Mouse (Mus musculus) brown adipose tissue, adult 24 weeks (tissue): ENCODE measurements at regions not wholly inside any gene's neighbourhood (a gene's known extent, or its start where the extent isn't known, plus 50 kb on each side); places are given as distances from the start of the nearest gene placed in this dataset.

Experiments used
- H3K27ac ChIP-seq: fragments of 200-500 bp; replicated peaks from 2 replicates; pipeline ENCODE4 v1.5.1; 2012; ENCODE audit warnings: low read depth, mild to moderate bottlenecking, low read length
- H3K4me1 ChIP-seq: fragments of 200-500 bp; 2 replicates; pipeline ENCODE4 v1.6.1; 2012; ENCODE audit warnings: low read length, mixed read lengths; ENCODE audit not compliant: control insufficient read depth, insufficient read depth, insufficient read length
- H3K4me3 ChIP-seq: fragments of 200-500 bp; 2 replicates; pipeline ENCODE4 v1.5.1; 2012; ENCODE audit warnings: low read depth, mild to moderate bottlenecking, low read length, moderate library complexity; ENCODE audit not compliant: insufficient read depth

DNA sequence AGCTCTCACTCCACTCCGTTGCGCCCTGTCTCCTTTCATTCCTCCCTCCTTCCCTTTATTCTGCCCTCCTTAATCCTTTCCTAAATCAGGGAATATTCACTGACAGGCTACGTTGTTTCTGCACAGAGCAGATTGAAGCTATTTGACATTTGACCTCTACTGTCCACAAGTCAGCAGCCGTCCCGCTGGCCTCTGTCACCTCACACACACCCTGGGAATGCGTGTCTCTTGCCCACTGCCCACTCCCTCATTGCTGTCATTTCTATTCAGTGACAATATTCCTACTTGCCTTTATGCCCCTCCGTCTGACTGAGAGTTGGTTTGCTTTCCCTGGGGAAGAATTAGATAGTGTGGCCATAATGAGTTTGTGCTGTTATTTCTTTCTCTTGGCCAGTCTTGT lies 188.1 kb upstream of the 1700012A03Rik start:
- Histone ChIP-seq H3K27ac (no peak overlapping the region), H3K4me1 (no peaks in the 10 kb centered on the region), H3K4me3 (no peak overlapping the region)

DNA sequence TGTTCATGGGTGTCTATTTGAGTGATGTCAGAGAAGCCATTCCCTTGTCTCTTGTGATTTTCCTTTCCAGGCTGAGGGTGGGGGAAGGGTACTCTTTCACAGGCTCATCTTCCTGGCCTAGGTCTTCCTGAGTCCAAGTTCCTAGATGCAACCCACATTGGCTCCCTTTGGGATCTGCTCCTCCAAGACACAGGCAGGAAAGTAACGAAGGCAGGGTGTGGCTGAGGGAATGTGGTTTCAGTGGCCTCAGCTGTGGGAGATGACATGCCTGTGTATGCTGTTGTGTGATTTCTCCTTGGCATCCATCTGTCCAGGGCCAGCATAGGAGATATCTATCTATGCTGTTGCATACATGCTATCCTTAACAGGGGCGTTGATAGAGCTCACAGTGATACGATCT lies 190.4 kb upstream of the 1700012A03Rik start:
- Histone ChIP-seq H3K4me3 (no peak overlapping the region), H3K27ac (no peak overlapping the region)

GRCm38 (mm10) chr6:31854261-31854660 lies 195.8 kb upstream of the 1700012A03Rik start:
- no peaks in the 10 kb centered on the region for H3K4me1 ChIP-seq
- no peak overlapping the region for H3K27ac ChIP-seq
- H3K4me3 ChIP-seq = no peak overlapping the region

More for the DNA sequence above, 190.4 kb upstream of the 1700012A03Rik start:
- H3K4me1 ChIP-seq = no peaks in the 10 kb centered on the region

- H3K27ac ChIP-seq = no peak overlapping the region
- H3K4me1 ChIP-seq = no peaks in the 10 kb centered on the region
- no peak overlapping the region for H3K4me3 ChIP-seq
These were observed 203.7 kb upstream of the 1700012A03Rik start for GRCm38 (mm10) chr6:31846319-31846718.

- H3K27ac ChIP-seq = no peak overlapping the region
- no peak overlapping the region for H3K4me3 ChIP-seq
- H3K4me1 ChIP-seq = no peaks in the 10 kb centered on the region
These were observed 204.4 kb upstream of the 1700012A03Rik start for GRCm38 (mm10) chr6:31845671-31846070.

DNA sequence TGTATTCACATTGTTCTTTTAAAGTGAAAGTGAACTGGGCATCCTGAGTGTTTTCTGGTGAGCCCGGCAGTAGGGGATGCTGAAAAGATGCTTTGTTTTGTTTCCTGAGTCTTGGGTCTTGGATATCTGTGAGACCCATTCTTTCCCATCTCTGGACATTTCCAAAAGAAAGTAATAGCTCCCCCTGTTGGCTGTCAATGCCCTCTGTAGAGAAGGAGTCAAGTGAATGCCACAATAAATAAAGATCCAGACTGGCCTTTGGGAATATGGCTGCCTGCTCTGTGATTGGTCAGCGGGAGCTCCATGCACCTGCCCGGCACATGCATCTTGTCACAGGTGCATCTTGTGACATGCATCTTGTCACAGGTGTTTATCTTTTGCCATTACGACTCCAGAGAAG lies 209.4 kb upstream of the 1700012A03Rik start:
- Histone ChIP-seq H3K27ac (no peak overlapping the region), H3K4me1 (no peaks in the 10 kb centered on the region), H3K4me3 (no peak overlapping the region)

GRCm38 (mm10) chr6:31838588-31838987 lies 211.5 kb upstream of the 1700012A03Rik start:
- Histone ChIP-seq H3K27ac (no peak overlapping the region), H3K4me3 (no peak overlapping the region), H3K4me1 (no peaks in the 10 kb centered on the region)

- Histone ChIP-seq H3K27ac (no peak overlapping the region), H3K4me3 (no peak overlapping the region), H3K4me1 (no peaks in the 10 kb centered on the region)
These were observed 214.3 kb upstream of the 1700012A03Rik start for GRCm38 (mm10) chr6:31835795-31836194.

DNA sequence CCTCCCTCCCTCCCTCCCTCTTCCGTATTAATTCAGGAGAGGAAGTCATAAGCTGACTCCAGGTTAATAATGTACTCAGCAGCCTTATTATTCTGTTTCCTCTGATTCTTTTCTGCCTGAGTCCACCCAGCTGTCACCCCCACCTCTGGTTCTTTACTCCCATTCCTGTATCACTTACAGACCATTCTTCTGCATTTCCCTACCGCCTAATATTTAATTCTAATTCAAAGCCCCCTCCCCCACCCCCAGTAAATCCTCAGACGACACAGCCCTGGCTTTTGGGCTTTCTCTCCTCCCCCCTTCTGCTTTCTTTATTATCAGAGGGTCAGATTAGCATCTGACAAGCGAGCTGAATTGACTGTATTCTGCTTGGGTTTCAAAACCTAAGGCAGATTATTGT lies 215.5 kb upstream of the 1700012A03Rik start:
- Histone ChIP-seq H3K4me1 (no peaks in the 10 kb centered on the region), H3K27ac (no peak overlapping the region), H3K4me3 (no peak overlapping the region)

GRCm38 (mm10) chr6:31830610-31831009 lies 219.4 kb upstream of the 1700012A03Rik start:
- Histone ChIP-seq H3K27ac (no peak overlapping the region), H3K4me1 (no peaks in the 10 kb centered on the region), H3K4me3 (no peak overlapping the region)

DNA sequence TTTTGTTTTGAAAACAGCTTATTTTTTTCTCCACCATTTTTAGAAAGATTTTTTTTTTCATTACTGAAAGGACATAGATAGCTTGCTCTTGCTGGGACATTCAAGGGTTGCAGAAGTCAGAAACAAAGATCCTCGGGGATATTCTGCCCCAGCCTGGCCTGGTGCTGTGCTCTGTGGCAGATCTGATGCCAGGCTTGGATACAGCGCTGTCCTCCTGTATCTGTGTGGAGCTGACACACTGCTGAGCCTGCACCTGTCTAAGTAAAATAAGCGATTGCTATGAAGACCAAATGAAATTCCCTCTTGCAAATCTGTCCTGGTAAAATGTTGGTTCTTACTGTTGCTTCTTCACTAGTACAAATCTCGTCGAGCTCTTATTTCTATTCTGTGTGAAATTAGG lies 226.4 kb upstream of the 1700012A03Rik start:
- Histone ChIP-seq H3K4me1 (no peaks in the 10 kb centered on the region), H3K27ac (no peak overlapping the region), H3K4me3 (no peak overlapping the region)

- Histone ChIP-seq H3K4me3 (no peak overlapping the region), H3K4me1 (no peaks in the 10 kb centered on the region), H3K27ac (no peak overlapping the region)
These were observed 227.6 kb upstream of the 1700012A03Rik start for GRCm38 (mm10) chr6:31822186-31823085.

DNA sequence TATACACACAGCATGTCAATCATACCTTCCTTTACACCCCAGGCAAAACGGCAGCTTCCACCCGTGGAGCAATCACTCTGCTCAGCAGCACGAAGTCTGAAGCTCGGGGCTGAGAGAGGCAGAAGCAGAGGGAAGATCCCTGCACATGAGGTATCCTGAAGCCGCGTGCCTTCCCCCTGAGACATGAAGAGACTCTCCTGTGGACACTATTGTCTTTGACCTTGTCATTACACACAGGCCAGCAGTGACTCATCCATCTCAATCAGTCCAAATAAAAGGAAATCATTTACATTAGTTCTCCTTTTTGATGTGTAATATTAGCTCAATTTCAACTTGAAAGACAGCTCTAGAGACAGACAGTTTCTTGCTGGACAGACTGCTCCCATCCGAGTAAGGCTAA lies 228.4 kb upstream of the 1700012A03Rik start:
- no peak overlapping the region for H3K27ac ChIP-seq
- no peaks in the 10 kb centered on the region for H3K4me1 ChIP-seq
- H3K4me3 ChIP-seq = no peak overlapping the region

DNA sequence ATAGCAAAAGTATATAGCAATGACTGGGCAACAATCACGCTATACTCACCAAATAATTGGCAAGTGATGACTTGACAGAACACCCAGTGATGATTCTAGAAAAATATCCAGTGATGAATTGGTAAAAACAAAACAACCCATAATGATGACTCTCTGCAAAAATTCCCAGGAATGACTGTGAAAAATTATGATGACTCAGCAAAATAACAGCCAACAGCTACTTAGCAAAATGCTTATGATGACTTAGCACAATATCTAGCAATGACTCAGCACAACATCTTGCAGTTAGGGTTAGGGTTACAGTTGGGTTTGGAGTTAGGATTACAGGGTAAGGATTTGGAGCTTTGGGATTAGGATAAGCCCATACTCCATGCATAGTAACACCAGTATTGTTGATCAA lies 232.4 kb upstream of the 1700012A03Rik start:
- H3K27ac ChIP-seq = no peak overlapping the region
- no peaks in the 10 kb centered on the region for H3K4me1 ChIP-seq
- no peak overlapping the region for H3K4me3 ChIP-seq

DNA sequence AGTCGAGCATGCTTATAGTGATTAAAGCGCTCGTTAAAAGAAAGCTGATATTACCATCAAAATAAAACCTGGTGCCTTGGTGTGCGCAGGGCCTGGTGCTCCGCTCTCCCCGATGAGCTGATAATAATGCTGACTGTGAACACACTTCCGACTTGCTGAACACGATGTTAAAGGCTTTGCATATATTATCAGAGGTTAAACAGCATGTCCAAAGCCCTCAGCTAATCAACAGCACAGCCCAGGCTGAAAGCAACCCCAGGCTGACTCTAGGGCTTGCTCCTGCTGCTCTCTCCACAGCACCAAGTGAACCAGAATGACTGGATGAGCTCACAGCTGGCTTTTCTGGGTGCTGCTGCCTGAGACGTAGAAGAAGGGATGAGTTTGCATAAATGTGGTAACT lies 238.2 kb upstream of the 1700012A03Rik start:
- no peaks in the 10 kb centered on the region; the same call in 1 of the 2 replicates for H3K4me1 ChIP-seq
- no peak overlapping the region for H3K27ac ChIP-seq
- no peak overlapping the region for H3K4me3 ChIP-seq
